Mouse (Mus musculus): ENCODE measurements around the gene Gm17268. TPM values are rescaled to one million over a fixed set of nuclear protein-coding genes. Genes with fewer than 3 reads are reported as not detected.
A peak's percentile ranks its signal among the peaks of the same experiment; 100 is the strongest.

Gene Gm17268
- polyA plus RNA-seq (2012; rRNA removed) (not detected in 2 replicates), polyA plus RNA-seq (2014; fragmentation: Nextera tagmentation; extraction: Ambion mirVana) (not detected in 2 replicates)

GRCm38 (mm10) chr11:82038535-82038934 is at the start of gene Gm17268:
Gm17268 (minus strand) TSS chr11:82038562.
- no peaks in the 10 kb centered on the region for H3K27me3 ChIP-seq (ENCODE audit: control insufficient read depth, insufficient read depth, low read length)
- no peak within 1 kb of the TSS for H3K27ac ChIP-seq (replicated peaks; ENCODE audit: low read depth, low read length)
- ATAC-seq (ENCODE audit: low FRiP score, low read depth) (no peak), DNase-seq (ENCODE audit: low spot score) (peak; percentile 74)
- H3K9ac ChIP-seq (ENCODE audit: low read depth, low read length, severe bottlenecking), result no peak within 1 kb of the TSS
- no peak within 1 kb of the TSS for H3K4me2 ChIP-seq (replicated peaks; ENCODE audit: low read depth, low read length, severe bottlenecking)
- no peaks in the 10 kb centered on the region for H3K36me3 ChIP-seq (ENCODE audit: control insufficient read depth, insufficient read depth, low read length)
- TF ChIP-seq POLR2A (IDR thresholded peaks at IDR 0.05; ENCODE audit: borderline replicate concordance, extremely low read depth, insufficient read depth, insufficient read length), result no peak
- peaks cover 11% of the 10 kb centered on the region for H3K4me1 ChIP-seq (ENCODE audit: control insufficient read depth, insufficient read depth, low read length)
- no peaks in the 10 kb centered on the region for H3K9me3 ChIP-seq (ENCODE audit: control insufficient read depth, low read length)
- no peak within 1 kb of the TSS for H3K4me3 ChIP-seq (replicated peaks; ENCODE audit: low read length)
- WGBS, result 20% methylated on average over 2 of the region's 2 CpGs

- no peaks in the 10 kb centered on the region for H3K27me3 ChIP-seq (ENCODE audit: control insufficient read depth, insufficient read depth, low read length)
- no peak for ATAC-seq (ENCODE audit: low FRiP score, low read depth)
- no peak for TF ChIP-seq POLR2A (IDR thresholded peaks at IDR 0.05; ENCODE audit: borderline replicate concordance, extremely low read depth, insufficient read depth, insufficient read length)
- no peaks in the 10 kb centered on the region for H3K4me1 ChIP-seq (ENCODE audit: control insufficient read depth, insufficient read depth, low read length)
- 81% methylated on average over 3 of the region's 3 CpGs for WGBS
- no peaks in the 10 kb centered on the region for H3K9me3 ChIP-seq (ENCODE audit: control insufficient read depth, low read length)
- H3K4me2 ChIP-seq (replicated peaks; ENCODE audit: low read depth, low read length, severe bottlenecking), result no peak overlapping the region
- no peak overlapping the region for H3K27ac ChIP-seq (replicated peaks; ENCODE audit: low read depth, low read length)
- DNase-seq (ENCODE audit: low spot score), result no peak
- no peak overlapping the region for H3K4me3 ChIP-seq (replicated peaks; ENCODE audit: low read length)
- H3K36me3 ChIP-seq (ENCODE audit: control insufficient read depth, insufficient read depth, low read length), result no peaks in the 10 kb centered on the region
- no peak overlapping the region for H3K9ac ChIP-seq (ENCODE audit: low read depth, low read length, severe bottlenecking)
These were observed 46.0 kb upstream of the Gm17268 start for GRCm38 (mm10) chr11:82084360-82084759.

GRCm38 (mm10) chr11:82080865-82081264 is 42.5 kb upstream of the Gm17268 start:
- Histone ChIP-seq H3K9ac (ENCODE audit: low read depth, low read length, severe bottlenecking) (no peak overlapping the region), H3K27me3 (ENCODE audit: control insufficient read depth, insufficient read depth, low read length) (no peaks in the 10 kb centered on the region), H3K4me3 (replicated peaks; ENCODE audit: low read length) (no peak overlapping the region), H3K27ac (replicated peaks; ENCODE audit: low read depth, low read length) (no peak overlapping the region), H3K36me3 (ENCODE audit: control insufficient read depth, insufficient read depth, low read length) (no peaks in the 10 kb centered on the region), H3K9me3 (ENCODE audit: control insufficient read depth, low read length) (no peaks in the 10 kb centered on the region), H3K4me1 (ENCODE audit: control insufficient read depth, insufficient read depth, low read length) (no peaks in the 10 kb centered on the region), H3K4me2 (replicated peaks; ENCODE audit: low read depth, low read length, severe bottlenecking) (no peak overlapping the region)
- ATAC-seq (ENCODE audit: low FRiP score, low read depth) (no peak), DNase-seq (ENCODE audit: low spot score) (no peak)
- TF ChIP-seq POLR2A (IDR thresholded peaks at IDR 0.05; ENCODE audit: borderline replicate concordance, extremely low read depth, insufficient read depth, insufficient read length), result no peak
- 68% methylated on average over 3 of the region's 3 CpGs for WGBS

- H3K36me3 ChIP-seq (ENCODE audit: control insufficient read depth, insufficient read depth, low read length), result no peaks in the 10 kb centered on the region
- no peak overlapping the region for H3K4me2 ChIP-seq (replicated peaks; ENCODE audit: low read depth, low read length, severe bottlenecking)
- ATAC-seq (ENCODE audit: low FRiP score, low read depth) (no peak), DNase-seq (ENCODE audit: low spot score) (peak; percentile 72)
- TF ChIP-seq POLR2A (IDR thresholded peaks at IDR 0.05; ENCODE audit: borderline replicate concordance, extremely low read depth, insufficient read depth, insufficient read length), result no peak
- no peak overlapping the region for H3K4me3 ChIP-seq (replicated peaks; ENCODE audit: low read length)
- no peaks in the 10 kb centered on the region for H3K4me1 ChIP-seq (ENCODE audit: control insufficient read depth, insufficient read depth, low read length)
- no peak overlapping the region for H3K27ac ChIP-seq (replicated peaks; ENCODE audit: low read depth, low read length)
- H3K9me3 ChIP-seq (ENCODE audit: control insufficient read depth, low read length), result no peaks in the 10 kb centered on the region
- H3K9ac ChIP-seq (ENCODE audit: low read depth, low read length, severe bottlenecking), result no peak overlapping the region
- no peaks in the 10 kb centered on the region for H3K27me3 ChIP-seq (ENCODE audit: control insufficient read depth, insufficient read depth, low read length)
These were observed 39.9 kb upstream of the Gm17268 start for GRCm38 (mm10) chr11:82078136-82078730.

- 55% methylated on average over 3 of the region's 3 CpGs for WGBS
- TF ChIP-seq POLR2A (IDR thresholded peaks at IDR 0.05; ENCODE audit: borderline replicate concordance, extremely low read depth, insufficient read depth, insufficient read length), result no peak
- Histone ChIP-seq H3K9me3 (ENCODE audit: control insufficient read depth, low read length) (no peaks in the 10 kb centered on the region), H3K4me3 (replicated peaks; ENCODE audit: low read length) (no peak overlapping the region), H3K27me3 (ENCODE audit: control insufficient read depth, insufficient read depth, low read length) (no peaks in the 10 kb centered on the region), H3K4me1 (ENCODE audit: control insufficient read depth, insufficient read depth, low read length) (no peaks in the 10 kb centered on the region), H3K4me2 (replicated peaks; ENCODE audit: low read depth, low read length, severe bottlenecking) (no peak overlapping the region), H3K9ac (ENCODE audit: low read depth, low read length, severe bottlenecking) (no peak overlapping the region), H3K36me3 (ENCODE audit: control insufficient read depth, insufficient read depth, low read length) (no peaks in the 10 kb centered on the region), H3K27ac (replicated peaks; ENCODE audit: low read depth, low read length) (no peak overlapping the region)
- DNase-seq (ENCODE audit: low spot score), result no peak
- no peak for ATAC-seq (ENCODE audit: low FRiP score, low read depth)
These were observed 38.7 kb upstream of the Gm17268 start for GRCm38 (mm10) chr11:82077031-82077430.

All from limb, embryonic 14.5 days (tissue).